Mouse (Mus musculus) ZHBTc4 (cell line): ENCODE measurements around the gene Rmi1.
"Not testable (repeated sequence)": the region's sequence is repeated elsewhere in the genome, so short reads cannot be mapped to it uniquely, and the experiment has no call there.

Experiments used
- DNase-seq: peaks from one replicate; pipeline ENCODE4 v3.0.0-alpha.2; 2011; ENCODE audit warnings: low read depth, low spot score

Rmi1 gene

DNA sequence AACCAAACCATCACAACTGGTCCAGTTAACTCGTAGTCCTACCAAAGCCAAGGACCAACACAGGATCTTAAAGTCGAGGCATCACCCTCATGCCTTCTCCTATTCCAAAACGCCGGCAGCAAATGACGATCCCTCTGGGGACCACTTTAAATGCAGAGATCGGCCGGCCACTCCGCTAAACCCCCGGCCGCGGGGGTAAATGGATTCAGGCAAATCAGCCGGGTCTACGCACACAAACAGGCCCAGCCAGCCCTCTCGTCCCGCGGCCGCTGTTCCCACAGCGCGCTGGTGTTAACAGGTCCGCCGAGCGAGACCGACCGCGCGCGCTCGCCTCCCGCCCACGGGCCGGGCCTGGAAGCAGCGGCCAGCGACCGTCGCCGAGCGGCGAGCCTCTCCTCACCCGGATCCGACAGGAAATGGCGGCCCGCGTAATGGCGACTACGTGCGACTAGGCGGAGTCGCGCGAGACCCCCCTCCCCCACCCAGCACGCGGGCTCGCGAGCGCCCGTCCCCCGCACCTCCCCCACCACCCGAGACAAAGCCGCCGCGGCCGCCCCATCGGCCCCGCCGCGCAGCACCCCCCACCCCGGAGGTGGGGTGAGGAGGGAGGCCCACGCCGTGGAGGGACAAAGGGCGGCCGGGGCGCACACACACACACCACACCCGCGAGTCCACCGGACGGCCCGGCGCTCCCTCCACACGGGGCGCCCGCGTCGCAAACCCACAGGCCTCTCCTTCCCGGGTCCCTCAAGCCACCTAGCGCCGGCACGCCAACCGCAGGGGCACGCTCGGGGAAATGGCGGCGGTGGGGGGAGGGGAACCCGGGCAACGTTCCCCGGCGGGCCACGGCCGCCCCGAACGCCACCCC lies 679 bp upstream of the Rmi1 start:
- peak; percentile 92 for DNase-seq

GRCm38 (mm10) chr13:58402744-58403110 lies 679 bp downstream of the Rmi1 start:
- DNase-seq, result no peak

DNA sequence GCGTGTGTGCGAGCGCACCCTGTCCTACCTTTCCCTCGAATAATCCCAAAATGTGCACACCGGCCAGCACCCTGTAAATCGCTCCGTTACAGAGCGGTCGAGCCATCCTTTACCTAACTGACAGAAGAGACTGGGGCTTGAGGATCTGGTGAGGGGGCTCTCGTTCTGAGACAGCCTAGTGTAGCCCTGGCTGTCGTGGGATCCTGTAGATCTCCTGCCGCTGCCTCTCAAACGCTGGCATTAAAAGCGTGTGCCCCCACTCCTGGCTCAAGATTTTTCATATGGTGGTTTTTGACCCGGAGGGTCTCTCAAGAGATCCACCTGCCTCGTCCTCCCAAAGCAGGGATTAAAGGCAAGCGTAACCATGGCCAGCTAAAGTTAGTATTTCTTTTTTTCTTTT lies 1.2 kb downstream of the Rmi1 start, which contains the start of gene Hnrnpk:
Hnrnpk (minus strand) TSS at position 101 of the 400 bp plus-strand sequence.
- DNase-seq, result not testable (repeated sequence)

GRCm38 (mm10) chr13:58411073-58411472 lies 9.0 kb downstream of the Rmi1 start:
- no peak for DNase-seq

GRCm38 (mm10) chr13:58415374-58415773 lies 13.3 kb downstream of the Rmi1 start:
- no peak for DNase-seq

DNA sequence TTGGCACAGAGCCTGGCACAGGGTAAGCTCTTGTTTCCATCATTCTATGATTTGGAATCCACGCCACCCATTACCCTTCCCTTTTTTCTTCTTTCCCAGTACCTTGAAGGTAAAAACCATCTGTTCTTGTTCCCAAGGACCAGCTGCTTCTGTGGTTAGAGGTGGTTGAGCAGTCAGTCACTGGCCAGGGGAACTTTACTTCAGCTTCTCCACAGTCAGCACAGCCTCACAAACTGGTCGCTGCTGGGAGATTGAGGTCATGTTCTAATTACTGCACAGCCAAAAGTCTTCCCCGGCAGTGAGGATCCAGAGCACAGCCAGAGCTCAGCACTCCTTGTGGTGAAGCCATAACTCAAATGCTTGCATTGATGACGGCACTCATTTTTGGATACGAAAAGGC lies 13.8 kb downstream of the Rmi1 start:
- DNase-seq, result no peak

GRCm38 (mm10) chr13:58418656-58419055 lies 16.6 kb downstream of the Rmi1 start:
- no peak for DNase-seq

DNA sequence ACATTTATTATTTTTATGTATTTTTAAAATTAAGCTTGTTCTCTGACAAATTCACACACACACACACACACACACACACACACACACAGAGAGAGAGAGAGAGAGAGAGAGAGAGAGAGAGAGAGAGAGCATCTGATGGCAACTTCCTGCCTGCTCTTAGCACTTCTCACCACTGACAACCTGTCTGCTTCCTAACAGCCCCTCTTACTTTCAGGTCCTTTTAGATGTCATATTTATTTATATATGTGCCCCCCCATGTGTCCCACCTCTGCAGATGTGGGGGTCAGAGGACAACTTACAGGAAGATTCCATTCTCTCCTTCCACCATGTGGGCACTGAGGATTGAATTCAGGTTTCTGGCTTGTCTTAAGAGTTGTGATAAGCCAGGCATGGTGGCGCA lies 17.2 kb downstream of the Rmi1 start:
- DNase-seq, result no peak

DNA sequence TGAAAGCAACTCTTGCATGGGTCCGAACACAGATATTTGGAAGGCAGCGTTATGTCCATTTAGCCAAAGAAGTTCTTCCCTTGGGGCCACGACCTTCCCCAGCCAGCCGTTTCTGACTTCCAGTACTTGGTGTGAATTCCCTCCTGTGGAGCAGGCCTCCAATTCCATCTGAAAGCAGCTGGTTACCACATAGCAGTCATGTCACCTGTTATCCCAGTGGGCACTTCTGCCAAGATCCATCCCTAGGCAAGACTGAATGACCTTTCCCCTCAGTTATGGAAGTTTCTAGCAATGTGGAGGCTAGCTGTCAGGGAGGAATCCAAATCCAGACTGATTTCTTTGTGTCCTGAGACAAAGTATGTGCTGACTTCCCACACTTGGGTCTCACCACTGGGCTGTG lies 19.0 kb downstream of the Rmi1 start:
- DNase-seq, result no peak

- no peak for DNase-seq
These were observed 20.2 kb downstream of the Rmi1 start for GRCm38 (mm10) chr13:58422242-58422641.

GRCm38 (mm10) chr13:58423061-58423660 lies 21.1 kb downstream of the Rmi1 start:
- peak; percentile 41 for DNase-seq

GRCm38 (mm10) chr13:58439716-58440115 lies 37.7 kb downstream of the Rmi1 start:
- peak; percentile 46 for DNase-seq

DNA sequence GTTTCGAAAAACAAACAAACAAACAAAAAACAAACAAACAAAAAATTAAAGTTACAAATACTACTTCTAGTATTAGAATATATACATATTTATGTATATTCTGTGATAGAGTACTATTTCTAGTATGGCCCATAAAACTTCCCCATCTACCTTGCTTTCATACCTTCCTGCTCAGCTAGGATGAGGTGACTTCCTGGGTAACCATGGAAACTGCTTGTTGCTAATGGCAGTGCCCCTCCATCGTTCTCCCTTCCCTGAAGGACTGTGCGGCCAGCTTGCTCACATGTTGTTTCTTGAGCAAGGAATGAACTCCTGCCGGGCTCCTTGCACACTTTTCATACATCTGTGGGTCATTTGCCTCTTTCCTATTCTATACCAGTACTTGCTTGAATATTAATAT lies 41.3 kb downstream of the Rmi1 start:
- no peak for DNase-seq

GRCm38 (mm10) chr13:58443787-58444186 lies 41.7 kb downstream of the Rmi1 start:
- no peak for DNase-seq

DNA sequence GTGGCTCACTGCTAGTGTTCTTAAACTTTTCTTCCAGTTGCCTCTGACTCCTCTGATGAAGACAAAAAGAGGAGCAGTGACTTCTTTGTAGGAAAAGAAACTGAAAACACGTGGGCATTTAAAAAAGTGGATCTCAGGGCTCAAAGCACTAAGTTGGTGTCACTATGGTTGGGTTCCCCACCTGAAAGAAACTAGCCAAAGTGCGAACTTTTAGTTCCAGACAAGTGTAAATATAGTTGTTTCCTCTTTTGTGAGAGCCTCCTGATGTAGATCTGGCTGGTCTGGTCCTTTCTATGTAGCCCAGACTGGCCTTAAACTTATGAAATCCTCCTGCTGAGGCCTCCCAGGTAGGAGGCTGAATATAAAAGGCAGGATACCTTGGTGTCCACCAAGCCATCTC lies 44.5 kb downstream of the Rmi1 start:
- DNase-seq, result no peak

DNA sequence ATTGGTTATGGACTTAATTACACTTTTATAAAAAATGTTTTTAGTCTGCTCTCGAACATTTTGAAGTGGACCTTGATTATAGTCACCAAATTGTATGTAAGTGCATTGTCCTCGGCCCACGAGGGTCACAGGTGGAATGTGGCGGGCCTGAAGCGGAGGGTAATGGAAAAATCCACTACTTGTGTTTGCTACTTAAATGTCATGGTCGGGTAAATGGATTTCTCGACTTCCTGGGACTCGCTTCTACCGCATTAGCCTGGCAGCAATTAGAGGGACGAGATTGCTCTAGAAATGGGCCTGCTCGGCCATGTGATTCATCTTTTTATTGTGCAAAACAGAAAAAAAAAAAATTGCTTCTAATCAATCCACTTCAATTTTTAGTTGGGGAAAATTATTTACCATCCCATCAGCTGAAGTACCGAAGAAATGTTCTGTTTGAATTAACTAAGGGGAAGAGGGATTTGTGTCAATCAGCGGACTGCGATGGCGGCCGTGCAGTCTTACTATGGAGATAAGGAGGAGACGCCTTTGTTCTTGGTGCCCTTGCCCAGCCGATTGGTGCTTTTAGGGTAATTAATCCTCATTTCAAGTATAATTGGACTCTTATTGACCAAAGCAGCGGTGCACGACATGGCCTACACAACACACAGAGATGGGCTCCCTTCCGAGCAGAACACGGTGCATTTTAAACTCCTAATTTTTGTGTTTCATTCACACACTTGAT lies 48.6 kb downstream of the Rmi1 start:
- no peak for DNase-seq

GRCm38 (mm10) chr13:58452246-58452645 lies 50.2 kb downstream of the Rmi1 start:
- DNase-seq, result no peak

- peak; percentile 57 for DNase-seq
These were observed 50.8 kb downstream of the Rmi1 start for GRCm38 (mm10) chr13:58452651-58453413.

DNA sequence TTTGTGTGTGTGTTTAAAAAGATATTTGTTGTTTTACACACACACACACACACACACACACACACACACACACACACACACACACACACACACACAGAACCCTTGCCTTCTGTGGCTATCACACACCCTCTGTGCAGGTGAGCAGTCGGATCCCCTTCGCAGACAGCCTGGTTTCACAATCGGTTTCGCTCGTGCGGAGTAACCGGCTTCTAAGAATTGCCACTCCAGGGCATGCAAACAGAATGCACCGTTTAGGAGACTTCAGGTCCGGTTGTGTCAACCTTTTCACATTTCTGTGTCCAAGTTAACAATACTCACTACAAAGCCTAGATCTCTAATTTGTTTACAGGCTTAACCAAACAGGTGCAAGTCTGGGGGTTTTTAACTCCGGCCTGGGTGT lies 51.5 kb downstream of the Rmi1 start:
- no peak for DNase-seq

- DNase-seq, result peak; percentile 76
These were observed 54.5 kb downstream of the Rmi1 start for GRCm38 (mm10) chr13:58456547-58456946.

GRCm38 (mm10) chr13:58458811-58459210 lies 56.8 kb downstream of the Rmi1 start:
- DNase-seq, result not testable (repeated sequence)
